23 mouse cellular contexts compared by ENCODE assay signal in genomic region chr2:107659176-107659575, GRCm38 (mm10).
"Had no signal": no experiment of that assay in that cellular context is flagged by ENCODE, and none has a peak within 500 bp of the region (broad histone marks: within the 10 kb centered on the region; RNA-seq: fewer than 3 reads in every experiment).

No protein-coding gene starts in this region.

- H3K4me1 ChIP-seq: heart, embryonic 13.5 days; heart, embryonic 15.5 days; hindbrain, embryonic 15.5 days; kidney, embryonic 15.5 days; limb, embryonic 13.5 days; limb, embryonic 15.5 days had no signal

- ATAC-seq: forebrain, postnatal 0 days; intestine, embryonic 16.5 days had no signal

- DNase-seq: forebrain, postnatal 0 days; gastrocnemius, postnatal 14 days; gastrocnemius, postnatal 36 days; heart, adult 2 months; heart, postnatal 14 days; heart, postnatal 36 days; kidney, adult 11 months; kidney, adult 2 months; kidney, adult 9 months; kidney, postnatal 14 days; kidney, postnatal 36 days; layer of hippocampus, adult 9-11 months; layer of hippocampus, postnatal 36 days; left cerebral cortex, postnatal 4 days had no signal

- H3K4me3 ChIP-seq: heart, adult 2 months; heart, embryonic 13.5 days; heart, embryonic 15.5 days; hindbrain, embryonic 15.5 days; kidney, embryonic 15.5 days; limb, embryonic 13.5 days; limb, embryonic 15.5 days had no signal

- H3K27me3 ChIP-seq: heart, embryonic 13.5 days; heart, embryonic 15.5 days; hindbrain, embryonic 15.5 days; kidney, embryonic 15.5 days; limb, embryonic 13.5 days; limb, embryonic 15.5 days had no signal

- H3K36me3 ChIP-seq: heart, embryonic 13.5 days; heart, embryonic 15.5 days; hindbrain, embryonic 15.5 days; kidney, embryonic 15.5 days; limb, embryonic 13.5 days; limb, embryonic 15.5 days had no signal

- H3K4me2 ChIP-seq: heart, embryonic 11.5 days; heart, embryonic 13.5 days; heart, embryonic 15.5 days; hindbrain, embryonic 15.5 days; kidney, embryonic 15.5 days; limb, embryonic 13.5 days; limb, embryonic 15.5 days had no signal

- H3K27ac ChIP-seq: heart, adult 2 months; heart, embryonic 13.5 days; heart, embryonic 15.5 days; hindbrain, embryonic 15.5 days; kidney, embryonic 15.5 days; kidney, postnatal 0 days; limb, embryonic 13.5 days; limb, embryonic 15.5 days had no signal

- H3K9me3 ChIP-seq: heart, embryonic 13.5 days; heart, embryonic 15.5 days; hindbrain, embryonic 15.5 days; kidney, embryonic 15.5 days; limb, embryonic 13.5 days; limb, embryonic 15.5 days had no signal

- H3K9ac ChIP-seq: forebrain, postnatal 0 days; heart, embryonic 13.5 days; heart, embryonic 15.5 days; hindbrain, embryonic 15.5 days; kidney, embryonic 15.5 days; limb, embryonic 13.5 days; limb, embryonic 15.5 days had no signal
